Mouse (Mus musculus) midbrain, embryonic 15.5 days (tissue): ENCODE measurements at regions not wholly inside any gene's neighbourhood (a gene's known extent, or its start where the extent isn't known, plus 50 kb on each side); places are given as distances from the start of the nearest gene placed in this dataset.
A peak's percentile ranks its signal among the peaks of the same experiment; 100 is the strongest.

ENCODE experiments used
- ATAC-seq: fragments of 200-750 bp; cut with Nextera tagmentation; replicated peaks from 2 replicates; pipeline ENCODE4 v1.8.0; 2017; ENCODE audit warnings: moderate TSS enrichment
- H3K27ac ChIP-seq: fragments of 300-500 bp; sonication (generic); 2 replicates; pipeline ENCODE4 v1.5.1; 2015; ENCODE audit warnings: mild to moderate bottlenecking, inconsistent platforms
- H3K27me3 ChIP-seq: fragments of 300-500 bp; sonication (generic); replicated peaks from 2 replicates; pipeline ENCODE4 v1.6.1; 2015; ENCODE audit warnings: inconsistent platforms
- H3K36me3 ChIP-seq: fragments of 300-500 bp; sonication (generic); replicated peaks from 2 replicates; pipeline ENCODE4 v1.6.1; 2015; ENCODE audit warnings: inconsistent platforms
- H3K4me1 ChIP-seq: fragments of 300-500 bp; sonication (generic); 2 replicates; pipeline ENCODE4 v1.6.1; 2015; ENCODE audit warnings: inconsistent platforms
- H3K4me2 ChIP-seq: fragments of 300-500 bp; sonication (generic); 2 replicates; pipeline ENCODE4 v1.6.1; 2015; ENCODE audit warnings: inconsistent platforms, mild to moderate bottlenecking, moderate library complexity
- H3K4me3 ChIP-seq: fragments of 300-500 bp; sonication (generic); 2 replicates; pipeline ENCODE4 v1.5.1; 2015; ENCODE audit warnings: mild to moderate bottlenecking, inconsistent platforms
- H3K9ac ChIP-seq: fragments of 300-500 bp; sonication (generic); 2 replicates; pipeline ENCODE4 v1.6.1; 2015; ENCODE audit warnings: mild to moderate bottlenecking, inconsistent platforms
- H3K9me3 ChIP-seq: fragments of 300-500 bp; sonication (generic); 2 replicates; pipeline ENCODE4 v1.6.1; 2016; ENCODE audit warnings: inconsistent platforms
- WGBS: fragments of 180-500 bp; shearing (Covaris S2); methylation state at CpG from one replicate; pipeline ENCODE4 v1.1.7; 2015; ENCODE audit warnings: mixed read lengths; 5-methylcytosine and 5-hydroxymethylcytosine counted together

GRCm38 (mm10) chr1:64338575-64338961 is 193.9 kb upstream of the Creb1 start:
- peak overlapping the region; percentile 20 for H3K4me2 ChIP-seq
- 20% methylated on average over 9 of the region's 9 CpGs for WGBS
- no peaks in the 10 kb centered on the region for H3K9me3 ChIP-seq
- no peak overlapping the region for H3K9ac ChIP-seq
- peaks cover 10% of the 10 kb centered on the region for H3K4me1 ChIP-seq
- no peak overlapping the region for H3K27ac ChIP-seq
- H3K27me3 ChIP-seq: no peaks in the 10 kb centered on the region
- H3K36me3 ChIP-seq: no peaks in the 10 kb centered on the region
- H3K4me3 ChIP-seq: no peak overlapping the region
- no peak for ATAC-seq

- peaks cover 10% of the 10 kb centered on the region for H3K4me1 ChIP-seq
- 39% methylated on average over 25 of the region's 25 CpGs for WGBS
- no peaks in the 10 kb centered on the region for H3K27me3 ChIP-seq
- H3K4me2 ChIP-seq: peak overlapping the region; percentile 20
- H3K4me3 ChIP-seq: no peak overlapping the region
- no peak overlapping the region for H3K9ac ChIP-seq
- H3K9me3 ChIP-seq: no peaks in the 10 kb centered on the region
- peak; percentile 58 for ATAC-seq
- no peak overlapping the region for H3K27ac ChIP-seq
- no peaks in the 10 kb centered on the region for H3K36me3 ChIP-seq
Observed at GRCm38 (mm10) chr1:64337619-64338574, 194.5 kb upstream of the Creb1 start.

- WGBS: 70% methylated on average over 2 of the region's 2 CpGs
- Histone ChIP-seq H3K4me1 (no peaks in the 10 kb centered on the region), H3K4me2 (no peak overlapping the region), H3K27me3 (no peaks in the 10 kb centered on the region), H3K36me3 (no peaks in the 10 kb centered on the region), H3K4me3 (no peak overlapping the region), H3K9ac (no peak overlapping the region), H3K9me3 (no peaks in the 10 kb centered on the region), H3K27ac (no peak overlapping the region)
- ATAC-seq: no peak
Observed at GRCm38 (mm10) chr1:64331566-64331965, 200.9 kb upstream of the Creb1 start.

GRCm38 (mm10) chr1:64330721-64331120 is 201.7 kb upstream of the Creb1 start:
- H3K27me3 ChIP-seq: no peaks in the 10 kb centered on the region
- no peak overlapping the region for H3K4me2 ChIP-seq
- 19% methylated on average over 2 of the region's 2 CpGs for WGBS
- no peaks in the 10 kb centered on the region for H3K36me3 ChIP-seq
- H3K4me1 ChIP-seq: no peaks in the 10 kb centered on the region
- H3K27ac ChIP-seq: no peak overlapping the region
- no peak for ATAC-seq
- no peaks in the 10 kb centered on the region for H3K9me3 ChIP-seq
- H3K4me3 ChIP-seq: no peak overlapping the region
- H3K9ac ChIP-seq: no peak overlapping the region

GRCm38 (mm10) chr1:64322197-64322596 is 200.1 kb upstream of the Klf7 start:
- H3K27me3 ChIP-seq: no peaks in the 10 kb centered on the region
- H3K4me2 ChIP-seq: no peak overlapping the region

GRCm38 (mm10) chr1:64319155-64319582 is 197.1 kb upstream of the Klf7 start:
- H3K27me3 ChIP-seq: no peaks in the 10 kb centered on the region
- 66% methylated on average over 3 of the region's 3 CpGs for WGBS
- no peak overlapping the region for H3K4me2 ChIP-seq
- H3K36me3 ChIP-seq: no peaks in the 10 kb centered on the region
- H3K9me3 ChIP-seq: no peaks in the 10 kb centered on the region
- no peak overlapping the region for H3K27ac ChIP-seq
- no peak for ATAC-seq
- no peaks in the 10 kb centered on the region for H3K4me1 ChIP-seq
- H3K9ac ChIP-seq: no peak overlapping the region
- no peak overlapping the region for H3K4me3 ChIP-seq

More at GRCm38 (mm10) chr1:64322197-64322596, 200.1 kb upstream of the Klf7 start:
- ATAC-seq: no peak
- Histone ChIP-seq H3K36me3 (no peaks in the 10 kb centered on the region), H3K4me3 (no peak overlapping the region), H3K9me3 (no peaks in the 10 kb centered on the region), H3K4me1 (no peaks in the 10 kb centered on the region), H3K9ac (no peak overlapping the region), H3K27ac (no peak overlapping the region)
- 91% methylated on average over 4 of the region's 4 CpGs for WGBS

GRCm38 (mm10) chr1:64318440-64319154 is 196.5 kb upstream of the Klf7 start:
- Histone ChIP-seq H3K4me2 (no peak overlapping the region), H3K27ac (no peak overlapping the region), H3K4me1 (no peaks in the 10 kb centered on the region), H3K4me3 (no peak overlapping the region), H3K9ac (no peak overlapping the region), H3K9me3 (no peaks in the 10 kb centered on the region), H3K27me3 (no peaks in the 10 kb centered on the region), H3K36me3 (no peaks in the 10 kb centered on the region)
- no peak for ATAC-seq
- WGBS: 78% methylated on average over 8 of the region's 8 CpGs

- H3K27me3 ChIP-seq: no peaks in the 10 kb centered on the region
- H3K36me3 ChIP-seq: no peaks in the 10 kb centered on the region
- no peak overlapping the region for H3K9ac ChIP-seq
- no peak for ATAC-seq
- H3K4me1 ChIP-seq: no peaks in the 10 kb centered on the region
- H3K9me3 ChIP-seq: no peaks in the 10 kb centered on the region
- no peak overlapping the region for H3K27ac ChIP-seq
- no peak overlapping the region for H3K4me3 ChIP-seq
- no peak overlapping the region for H3K4me2 ChIP-seq
- WGBS: 87% methylated on average over 5 of the region's 5 CpGs
Observed at GRCm38 (mm10) chr1:64317032-64317636, 195.1 kb upstream of the Klf7 start.

GRCm38 (mm10) chr1:64311371-64311770 is 189.3 kb upstream of the Klf7 start:
- Histone ChIP-seq H3K4me2 (no peak overlapping the region), H3K36me3 (no peaks in the 10 kb centered on the region), H3K27me3 (no peaks in the 10 kb centered on the region), H3K4me3 (no peak overlapping the region), H3K27ac (no peak overlapping the region), H3K9ac (no peak overlapping the region), H3K4me1 (0 out of 2 replicates have a peak, but pooled peaks cover 3% of the 10 kb centered on the region), H3K9me3 (no peaks in the 10 kb centered on the region)
- 22% methylated on average over 3 of the region's 3 CpGs for whole genome bisulfite sequencing
- no peak for ATAC-seq

- H3K36me3 ChIP-seq: no peaks in the 10 kb centered on the region
- no peak overlapping the region for H3K27ac ChIP-seq
- no peaks in the 10 kb centered on the region for H3K27me3 ChIP-seq
- no peak overlapping the region for H3K9ac ChIP-seq
- no peak for ATAC-seq
- H3K4me2 ChIP-seq: no peak overlapping the region
- peaks cover 6% of the 10 kb centered on the region; the same call in 1 of the 2 replicates for H3K4me1 ChIP-seq
- 89% methylated on average over 15 of the region's 15 CpGs for WGBS
- H3K4me3 ChIP-seq: no peak overlapping the region
- H3K9me3 ChIP-seq: no peaks in the 10 kb centered on the region
Observed at GRCm38 (mm10) chr1:64308560-64308959, 186.5 kb upstream of the Klf7 start.

GRCm38 (mm10) chr1:64308088-64308487 is 186.0 kb upstream of the Klf7 start:
- ATAC-seq: no peak
- H3K9ac ChIP-seq: no peak overlapping the region
- H3K4me1 ChIP-seq: peaks cover 8% of the 10 kb centered on the region
- WGBS: 64% methylated on average over 10 of the region's 10 CpGs
- H3K27me3 ChIP-seq: no peaks in the 10 kb centered on the region
- no peak overlapping the region for H3K4me2 ChIP-seq
- no peaks in the 10 kb centered on the region for H3K36me3 ChIP-seq
- H3K9me3 ChIP-seq: no peaks in the 10 kb centered on the region
- H3K4me3 ChIP-seq: no peak overlapping the region
- no peak overlapping the region for H3K27ac ChIP-seq
